Mouse (Mus musculus): ENCODE measurements around the gene Spc24. TPM values are rescaled to one million over a fixed set of nuclear protein-coding genes. Genes with fewer than 3 reads are reported as not detected.

Gene Spc24
- total RNA-seq, 4 experiments from 2014 or later, result 5.6 to 8.6 (median 7.7) TPM

DNA sequence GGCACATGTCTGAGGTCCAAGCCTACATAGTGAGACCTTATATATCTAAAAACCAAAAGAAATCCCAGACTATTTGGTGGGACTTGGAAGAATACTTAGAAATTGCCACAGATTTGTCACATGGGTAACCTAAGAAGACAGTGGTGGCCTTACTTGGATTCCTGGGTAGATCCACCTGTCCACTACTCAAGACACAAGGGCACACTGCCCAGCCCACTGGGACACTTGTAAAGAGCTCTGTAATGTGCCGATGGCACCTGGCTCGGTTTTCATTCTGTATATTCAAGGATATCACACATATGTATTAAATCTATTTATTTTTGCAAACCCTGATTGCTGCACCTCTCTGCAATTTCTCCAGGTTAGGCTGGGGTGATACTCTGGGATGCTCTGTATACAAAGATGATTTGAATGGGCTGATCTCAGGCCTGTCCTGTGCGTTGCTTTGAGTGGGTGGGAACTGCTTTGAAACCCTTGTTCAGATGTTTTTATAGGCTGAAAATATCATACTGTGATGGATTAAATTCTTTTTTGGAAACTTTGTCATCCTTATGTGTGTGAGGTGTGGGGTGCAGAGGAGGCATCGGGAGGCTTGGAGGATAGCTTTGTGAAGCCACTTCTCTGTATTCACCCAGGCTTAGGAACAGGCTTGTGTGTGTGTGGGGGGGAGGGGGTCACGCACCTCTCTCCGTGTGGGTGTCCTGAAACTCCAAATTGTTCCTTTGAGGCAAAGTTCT is 10.6 kb downstream of the Spc24 start:
- no peak for DNase-seq (ENCODE audit: low spot score)

DNA sequence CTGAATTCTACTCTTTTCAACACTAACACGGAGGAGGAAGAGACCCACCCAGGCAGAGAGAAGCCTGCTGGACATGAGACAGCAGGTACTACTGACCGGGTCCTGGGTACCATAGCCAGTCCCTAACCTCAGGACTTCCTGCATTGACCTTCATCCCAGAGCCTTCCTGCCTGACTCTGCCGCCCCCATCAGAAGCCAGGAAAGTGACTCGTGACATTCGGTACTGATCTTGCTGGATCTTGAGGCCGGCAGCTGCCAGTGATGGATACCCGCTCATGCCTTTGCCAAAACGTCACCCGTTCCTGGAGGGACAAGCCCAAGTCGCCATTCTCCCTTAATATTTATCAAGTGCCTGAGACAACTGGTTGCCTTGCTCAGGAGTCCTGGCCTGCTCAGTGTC is 11.6 kb downstream of the Spc24 start:
- DNase-seq (ENCODE audit: low spot score), result no peak

DNA sequence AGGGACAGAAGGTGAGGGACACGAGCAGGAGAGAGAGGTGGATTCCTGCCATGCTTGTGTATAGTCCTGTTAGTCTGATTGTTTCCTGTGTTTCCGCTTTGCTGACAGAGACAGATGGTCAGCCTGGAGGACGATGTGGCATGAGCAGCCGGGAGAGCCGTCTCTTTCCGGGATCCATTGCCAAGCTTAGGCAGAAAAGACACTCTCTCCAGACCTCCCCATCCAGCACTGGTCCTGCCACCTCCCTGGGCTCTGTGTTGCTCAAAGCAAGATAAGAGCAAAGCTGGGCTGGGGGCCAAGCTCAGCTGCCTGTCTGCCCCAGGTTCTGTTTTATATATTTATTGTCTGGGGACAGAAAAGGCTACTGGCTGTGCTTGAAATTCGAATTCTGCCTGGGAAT is 12.1 kb downstream of the Spc24 start:
- peak; percentile 55 for DNase-seq (ENCODE audit: low spot score)

DNA sequence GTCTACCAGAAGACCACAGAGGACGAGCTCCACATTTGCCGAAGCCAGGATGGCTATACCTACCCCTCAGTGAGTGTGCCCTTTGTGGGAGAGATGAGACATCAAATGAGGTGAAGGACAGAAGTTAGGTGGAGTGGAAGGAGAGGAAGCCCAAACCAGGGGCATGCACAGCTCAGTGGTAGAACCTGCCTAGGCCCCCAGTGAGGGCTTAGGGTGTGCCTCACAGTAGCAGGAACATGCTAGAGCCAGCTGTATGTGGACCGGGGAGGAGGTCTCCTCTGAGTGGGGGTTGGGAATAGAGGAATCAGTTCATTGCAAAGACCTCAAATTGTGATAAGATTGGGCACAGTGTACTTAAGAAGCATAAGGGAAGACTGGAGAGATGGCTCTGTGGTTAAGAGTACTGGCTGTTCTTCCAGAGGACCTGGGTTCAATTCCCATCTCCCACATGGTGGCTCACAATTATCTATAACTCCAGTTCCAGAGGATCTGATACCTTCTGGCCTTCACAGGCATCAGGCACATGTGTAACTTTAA is 12.8 kb downstream of the Spc24 start:
- DNase-seq (ENCODE audit: low spot score), result no peak

DNA sequence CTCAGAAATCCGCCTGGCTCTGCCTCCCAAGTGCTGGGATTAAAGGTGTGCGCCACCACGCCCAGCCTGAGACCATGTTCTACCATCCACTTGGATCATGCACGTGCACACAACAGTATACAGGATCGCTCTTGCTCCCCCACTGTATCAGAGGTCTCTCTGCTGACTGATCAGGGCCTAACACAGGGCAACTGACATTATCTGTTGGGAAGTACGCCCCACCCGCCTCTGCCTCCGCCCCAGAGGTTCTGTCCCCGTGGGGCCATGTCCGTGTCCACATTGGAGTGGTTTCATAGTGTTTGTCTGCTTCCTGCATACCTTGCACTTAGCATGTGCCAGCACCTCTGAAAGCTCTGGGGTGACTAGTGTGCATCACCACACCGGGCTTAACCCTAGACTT is 18.6 kb downstream of the Spc24 start:
- DNase-seq (ENCODE audit: low spot score), result no peak

DNA sequence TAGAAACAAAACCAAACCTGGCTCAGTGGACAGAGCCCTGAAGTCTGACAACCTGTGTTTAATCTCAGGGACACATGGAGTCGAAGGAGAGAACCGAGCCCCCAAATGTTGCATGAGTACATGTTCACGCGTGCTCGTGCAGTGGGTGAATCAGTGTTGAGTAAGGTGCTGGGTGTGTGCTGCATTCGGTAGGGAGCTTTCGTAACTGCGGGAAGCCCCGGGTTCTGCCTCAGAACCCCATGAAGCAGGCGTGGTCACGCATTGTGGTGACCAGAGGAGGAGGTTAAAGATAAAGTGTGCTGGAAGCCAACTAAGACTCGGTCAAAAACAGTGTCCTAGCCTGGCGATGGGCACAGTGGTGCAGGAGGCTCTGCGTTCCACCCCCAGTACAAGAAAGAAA is 19.7 kb downstream of the Spc24 start:
- DNase-seq (ENCODE audit: low spot score), result no peak

DNA sequence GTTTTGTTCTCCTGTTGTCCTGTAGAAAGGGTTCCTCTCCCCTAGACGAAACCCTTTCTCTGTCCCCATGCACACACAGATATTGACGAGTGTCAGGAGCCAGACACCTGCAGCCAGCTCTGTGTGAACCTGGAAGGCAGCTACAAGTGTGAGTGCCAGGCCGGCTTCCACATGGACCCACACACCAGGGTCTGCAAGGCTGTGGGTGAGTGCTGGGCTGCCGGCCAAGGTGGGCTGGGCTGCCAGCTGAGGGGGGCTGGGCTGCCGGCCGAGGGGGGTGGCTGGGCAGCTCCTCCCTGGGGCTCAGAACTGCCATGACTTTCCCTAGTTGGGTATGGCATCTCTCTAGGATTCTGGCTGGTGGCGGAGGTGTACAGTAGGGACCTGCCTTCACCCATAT is 21.3 kb downstream of the Spc24 start:
- no peak for DNase-seq (ENCODE audit: low spot score)

DNA sequence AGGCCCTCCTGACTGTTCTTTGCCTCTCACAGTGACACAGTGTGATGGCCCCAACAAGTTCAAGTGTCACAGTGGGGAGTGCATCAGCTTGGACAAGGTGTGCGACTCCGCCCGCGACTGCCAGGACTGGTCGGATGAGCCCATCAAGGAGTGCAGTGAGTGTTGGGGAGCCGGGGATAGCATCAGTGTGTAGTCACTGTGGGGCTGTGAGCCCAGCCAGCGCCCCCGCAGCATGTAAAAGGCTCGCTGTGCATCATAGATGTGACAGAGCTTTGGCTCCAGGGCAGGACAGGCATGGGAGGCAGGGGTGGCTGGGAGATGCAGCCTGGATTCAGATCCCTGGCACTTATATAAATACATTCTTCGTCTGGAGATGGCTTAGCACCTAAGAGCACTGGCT is 22.9 kb downstream of the Spc24 start:
- no peak for DNase-seq (ENCODE audit: low spot score)

DNA sequence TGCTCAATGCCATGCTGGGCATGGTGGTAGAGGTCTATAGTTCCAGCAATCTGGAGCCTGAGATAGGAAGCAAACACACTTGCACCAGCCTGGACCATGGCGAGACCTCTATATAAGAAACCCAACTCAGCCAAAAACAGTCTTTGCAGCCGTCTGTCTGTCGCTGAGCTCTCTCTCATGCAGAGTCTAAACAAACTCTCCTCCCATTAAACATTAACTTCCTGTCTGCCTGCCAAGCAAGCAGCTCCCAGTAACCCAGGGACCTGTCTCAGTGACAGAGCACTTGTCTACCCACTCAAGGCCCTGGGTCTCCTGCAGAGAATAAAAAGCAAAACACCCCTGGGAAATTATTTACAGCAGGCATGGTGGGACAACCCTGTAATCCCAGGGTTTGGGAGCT is 23.5 kb downstream of the Spc24 start:
- DNase-seq (ENCODE audit: low spot score), result no peak

DNA sequence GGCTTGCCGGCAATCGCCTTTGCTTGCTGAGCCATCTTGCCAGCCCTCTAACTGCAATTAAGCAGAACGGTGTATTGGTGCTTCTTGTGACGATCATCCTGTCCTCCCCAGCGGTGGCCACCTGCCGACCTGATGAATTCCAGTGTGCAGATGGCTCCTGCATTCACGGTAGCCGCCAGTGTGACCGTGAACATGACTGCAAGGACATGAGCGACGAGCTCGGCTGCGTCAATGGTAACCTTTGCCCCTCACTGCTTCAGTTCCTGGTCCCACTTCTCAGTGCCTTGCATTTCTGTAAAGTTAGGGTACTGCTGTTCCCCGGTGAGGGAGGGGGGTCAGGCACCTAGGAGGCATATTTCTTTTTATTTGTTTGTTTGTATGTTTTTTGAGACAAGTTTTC is 25.0 kb downstream of the Spc24 start:
- no peak for DNase-seq (ENCODE audit: low spot score)

DNA sequence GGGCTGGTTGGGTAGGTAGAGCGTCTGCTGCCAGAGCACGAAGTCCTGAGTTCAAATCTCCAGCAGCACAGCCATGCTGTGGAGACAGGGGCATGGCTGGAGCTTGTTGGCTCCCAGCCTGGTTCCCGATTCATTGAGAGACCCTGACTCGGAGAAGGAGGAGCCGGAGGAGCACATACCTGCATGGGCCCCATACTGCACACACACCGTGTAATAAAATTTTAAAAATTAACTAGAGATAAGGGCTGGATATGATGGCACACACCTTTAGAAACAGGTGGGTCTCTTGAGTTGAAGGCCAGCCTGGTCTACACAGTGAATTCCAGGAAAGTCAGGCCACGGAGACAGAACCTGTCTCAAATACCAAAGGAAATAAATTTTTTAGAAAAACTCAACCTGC is 26.1 kb downstream of the Spc24 start:
- no peak for DNase-seq (ENCODE audit: low spot score)

DNA sequence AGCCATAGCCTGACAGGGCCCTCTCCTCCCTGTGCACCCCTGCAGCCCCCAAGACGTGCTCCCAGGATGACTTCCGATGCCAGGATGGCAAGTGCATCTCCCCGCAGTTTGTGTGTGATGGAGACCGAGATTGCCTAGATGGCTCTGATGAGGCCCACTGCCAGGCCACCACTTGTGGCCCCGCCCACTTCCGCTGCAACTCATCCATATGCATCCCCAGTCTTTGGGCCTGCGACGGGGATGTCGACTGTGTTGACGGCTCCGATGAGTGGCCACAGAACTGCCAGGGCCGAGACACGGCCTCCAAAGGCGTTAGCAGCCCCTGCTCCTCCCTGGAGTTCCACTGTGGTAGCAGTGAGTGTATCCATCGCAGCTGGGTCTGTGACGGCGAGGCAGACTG is 26.7 kb downstream of the Spc24 start:
- no peak for DNase-seq (ENCODE audit: low spot score)

DNA sequence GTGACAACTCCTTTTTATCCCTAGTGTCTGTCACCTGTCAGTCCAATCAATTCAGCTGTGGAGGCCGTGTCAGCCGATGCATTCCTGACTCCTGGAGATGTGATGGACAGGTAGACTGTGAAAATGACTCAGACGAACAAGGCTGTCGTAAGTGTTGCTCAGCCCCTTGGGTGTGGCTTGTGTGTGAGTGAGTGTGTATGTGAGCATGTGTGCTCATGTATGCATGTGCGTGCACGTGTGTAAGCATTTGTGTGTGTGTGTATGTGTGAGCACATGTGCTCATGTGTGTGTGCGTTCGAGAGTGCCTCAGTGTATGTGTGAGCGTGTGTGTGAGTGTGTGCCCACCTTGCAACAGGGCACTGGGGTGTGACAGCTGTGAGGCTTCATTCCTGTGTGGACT is 27.8 kb downstream of the Spc24 start:
- no peak for DNase-seq (ENCODE audit: low spot score)

DNA sequence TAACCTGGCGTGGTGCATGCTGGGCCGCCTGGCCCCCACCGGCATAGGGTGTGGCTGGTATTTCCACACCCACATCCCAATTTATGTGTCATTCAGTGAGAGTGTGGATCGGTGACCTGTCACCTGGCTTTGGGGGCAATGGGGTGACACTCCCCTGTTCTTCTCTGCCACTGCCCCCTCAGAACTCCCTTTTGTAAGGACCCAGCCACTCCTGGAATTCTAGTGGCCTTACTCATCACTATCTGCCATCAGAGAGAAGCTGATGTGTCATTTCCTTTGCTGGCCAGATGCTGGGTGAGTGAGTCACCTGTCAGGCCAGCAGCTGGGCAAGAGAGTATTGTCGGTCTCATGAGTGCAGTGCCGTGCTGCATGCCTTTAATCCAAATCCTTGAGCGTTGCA is 30.8 kb downstream of the Spc24 start:
- no peak for DNase-seq (ENCODE audit: low spot score)

DNA sequence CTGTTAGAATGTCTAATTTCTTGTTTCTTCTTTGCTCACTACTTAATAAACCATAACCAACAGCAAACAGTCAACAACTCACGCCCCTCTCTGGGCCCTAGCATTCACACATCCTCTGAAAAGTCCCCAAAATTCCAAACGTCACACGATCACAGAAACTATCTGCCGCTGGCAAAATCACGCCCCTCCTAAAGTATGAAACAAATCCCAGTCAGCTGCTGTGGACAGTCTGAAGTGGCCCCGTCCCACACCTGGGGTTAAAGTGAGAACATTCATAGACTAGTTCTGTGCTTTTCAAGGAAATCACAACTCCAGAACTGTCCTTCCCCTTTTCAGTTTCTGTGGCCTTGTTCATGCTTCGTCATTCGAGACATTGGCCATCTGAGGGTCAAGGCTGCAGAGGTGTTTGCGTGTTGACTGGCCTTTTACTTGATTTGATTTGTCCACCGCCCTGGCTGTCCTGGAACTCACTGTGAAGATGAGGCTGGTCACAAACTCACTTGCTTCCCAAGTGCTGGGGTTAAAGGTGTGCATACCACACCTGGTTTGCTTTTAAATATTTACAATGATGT is 31.8 kb downstream of the Spc24 start:
- DNase-seq (ENCODE audit: low spot score), result no peak

DNA sequence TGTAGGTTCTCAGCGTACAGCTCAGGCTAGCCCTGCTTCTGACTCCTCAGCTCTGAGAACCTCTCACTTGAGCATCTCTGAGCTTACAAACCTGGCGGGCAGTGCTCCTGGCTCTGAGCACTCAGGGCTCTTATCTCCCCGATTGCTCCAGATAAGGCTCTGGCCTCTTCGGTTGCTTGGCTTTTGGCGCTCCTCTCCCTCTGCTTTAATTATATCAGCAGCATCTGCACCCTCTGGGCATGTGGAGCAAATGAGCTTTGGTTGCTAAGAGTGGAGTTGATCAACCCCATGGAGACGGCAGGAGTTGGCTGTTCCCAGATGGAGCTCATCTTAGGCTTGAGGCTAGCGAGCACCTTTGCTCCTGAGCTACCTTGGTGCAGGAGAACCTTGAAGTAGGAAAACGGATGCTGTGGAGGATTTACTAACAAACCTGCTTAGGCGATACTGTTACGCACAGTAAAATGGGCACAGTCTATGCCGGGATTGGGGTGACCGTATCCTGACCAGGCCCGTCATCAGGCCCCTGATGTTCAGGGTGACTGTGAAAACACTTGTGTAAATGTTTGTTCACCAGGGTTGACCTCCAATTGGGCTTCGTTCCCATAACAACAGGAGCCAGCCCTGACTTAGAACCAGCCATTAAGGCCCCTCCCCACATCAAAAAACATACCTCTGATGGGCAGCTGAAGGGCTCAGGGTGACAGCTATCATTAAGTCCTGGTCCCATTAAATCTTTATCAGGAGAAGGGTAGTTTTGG is 33.7 kb downstream of the Spc24 start:
- no peak for DNase-seq (ENCODE audit: low spot score)

DNA sequence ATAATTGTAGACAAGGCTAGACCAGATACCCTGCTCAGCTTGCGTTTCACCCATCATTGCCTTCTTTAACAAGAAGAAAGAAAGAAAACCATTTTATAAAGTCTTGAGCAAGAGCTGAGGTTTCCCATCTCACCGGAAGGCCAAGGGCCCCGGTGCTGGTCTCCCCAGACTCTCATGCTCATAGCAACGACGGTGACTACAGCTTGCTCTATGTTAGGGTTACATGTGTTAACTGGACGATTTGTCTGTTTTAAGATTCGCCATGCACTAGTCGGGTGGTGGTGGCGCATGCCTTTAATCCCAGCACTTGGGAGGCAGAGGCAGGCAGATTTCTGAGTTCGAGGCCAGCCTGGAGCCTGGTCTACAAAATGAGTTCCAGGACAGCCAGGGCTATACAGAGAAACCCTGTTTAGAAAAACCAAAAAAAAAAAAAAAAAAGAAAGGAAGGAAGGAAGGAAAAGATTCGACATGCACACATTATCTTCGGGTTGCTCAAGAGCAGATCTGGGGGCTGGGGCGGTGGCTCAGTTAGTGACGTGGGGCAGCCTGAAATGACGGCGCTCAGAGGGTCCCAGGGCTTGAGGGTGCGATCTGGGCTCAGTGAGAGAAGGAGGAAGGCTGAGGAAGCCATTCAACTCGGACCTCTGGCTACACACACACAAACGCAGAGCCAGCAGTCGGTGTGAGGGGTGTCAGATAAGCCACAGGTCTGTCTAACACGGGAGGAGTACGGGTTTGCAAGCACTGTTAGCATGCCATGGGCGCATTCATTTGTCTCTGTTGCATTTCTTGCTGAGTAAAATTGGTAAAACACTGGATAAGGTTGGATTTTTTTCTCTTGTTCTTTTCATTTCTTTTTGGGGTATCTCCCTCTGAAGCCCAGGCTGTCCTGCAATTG is 34.6 kb downstream of the Spc24 start:
- no peak for DNase-seq (ENCODE audit: low spot score)

DNA sequence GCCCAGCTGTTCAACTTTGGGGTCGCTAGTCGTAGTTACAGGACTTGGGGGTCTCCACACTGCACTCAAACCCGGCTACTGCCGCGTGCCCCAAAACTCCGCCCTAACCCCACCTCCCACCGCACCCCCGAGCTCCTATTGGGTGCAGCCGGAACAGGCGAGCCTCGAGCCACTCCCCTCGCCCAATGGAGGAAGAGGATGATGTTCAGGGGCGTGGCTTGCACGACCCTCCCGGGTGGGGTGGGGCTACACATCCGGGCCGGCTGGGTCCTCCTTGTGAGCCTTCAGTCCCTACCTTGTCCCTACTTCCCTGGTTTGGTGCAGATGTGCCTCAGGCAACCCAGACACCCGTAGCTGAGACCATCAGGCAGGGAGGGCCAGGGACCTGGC is 36.0 kb downstream of the Spc24 start:
- DNase-seq (ENCODE audit: low spot score), result peak; percentile 85

DNA sequence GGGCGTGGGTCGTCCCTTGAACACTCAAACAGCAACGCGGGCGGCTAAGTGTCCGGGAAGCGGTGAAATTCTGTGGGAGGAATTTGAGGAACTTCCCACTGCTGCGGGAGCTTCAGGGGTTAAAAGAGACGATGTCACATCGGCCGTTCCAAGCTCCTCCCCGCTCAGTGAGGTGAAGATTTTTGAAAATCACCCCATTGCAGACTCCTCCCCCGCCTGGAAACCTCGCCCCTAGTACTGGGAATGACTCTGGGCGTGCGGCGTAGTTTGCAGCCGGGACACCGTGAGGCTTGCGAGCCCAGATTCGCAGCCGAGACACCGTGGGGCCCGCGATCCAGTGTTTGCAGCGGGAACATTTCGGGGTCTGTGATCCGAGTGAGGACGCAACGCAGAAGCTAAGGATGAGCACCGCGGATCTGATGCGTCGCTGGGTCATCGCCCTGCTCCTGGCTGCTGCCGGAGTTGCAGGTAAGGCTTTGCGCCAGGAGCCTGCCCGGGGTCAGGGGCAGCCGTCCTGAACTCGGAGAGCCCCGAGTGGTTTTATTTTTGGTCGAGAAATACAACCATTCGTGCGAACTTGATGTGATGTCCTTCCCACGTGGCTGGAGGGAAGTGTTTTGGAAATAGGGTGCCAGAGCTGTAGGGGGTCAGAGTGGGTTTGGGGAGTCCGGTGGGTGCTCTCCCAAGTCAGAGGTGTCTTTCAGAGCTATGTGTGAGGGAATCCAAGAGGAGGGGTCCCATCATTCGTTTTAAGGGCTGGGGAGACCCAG is 36.5 kb downstream of the Spc24 start, which contains the start of gene Ldlr:
Gene Ldlr (plus strand): TSS at position 107 of the 770 bp plus-strand sequence.
- peak; percentile 83 for DNase-seq (ENCODE audit: low spot score)

DNA sequence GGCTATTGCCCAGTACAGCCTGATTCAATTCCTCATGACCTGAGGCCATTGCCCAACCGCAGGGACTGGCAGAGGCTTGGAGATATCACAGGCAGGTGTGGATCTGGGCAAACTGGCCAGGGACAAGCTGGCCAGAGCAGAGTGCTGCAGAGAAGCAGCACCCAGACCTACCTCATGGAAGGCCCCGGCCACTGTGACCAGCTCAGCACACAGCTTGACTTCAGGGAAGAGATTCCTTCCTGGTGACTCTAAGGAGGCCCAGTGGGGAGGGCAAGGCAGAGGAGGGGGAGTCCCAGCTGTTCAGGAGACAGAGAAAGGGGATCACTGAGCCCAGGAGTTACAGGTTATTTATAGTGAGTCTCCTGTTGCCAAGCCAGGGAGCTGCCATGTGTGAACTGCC is 39.1 kb downstream of the Spc24 start:
- DNase-seq (ENCODE audit: low spot score), result no peak

DNA sequence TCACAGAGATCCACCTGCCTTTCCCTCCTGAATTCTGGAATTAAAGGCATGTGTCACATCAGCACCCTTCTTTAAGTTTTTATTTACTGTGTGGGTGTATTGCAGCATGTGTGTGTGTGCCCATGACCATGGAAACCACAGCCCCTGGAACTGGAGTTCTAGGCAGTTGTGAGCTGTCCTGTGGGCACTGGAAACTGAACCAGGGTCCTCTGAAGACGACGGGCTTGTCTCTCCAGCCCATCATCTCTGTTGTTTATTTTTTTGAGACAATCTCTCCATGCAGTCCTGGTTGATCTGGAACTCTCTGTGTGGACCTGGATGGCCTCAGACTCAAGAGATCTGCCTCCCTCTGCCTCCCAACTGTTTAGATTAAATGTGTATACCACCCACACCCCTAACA is 43.1 kb downstream of the Spc24 start:
- DNase-seq (ENCODE audit: low spot score), result no peak

All from heart, adult 8-10 months (tissue).